Mouse (Mus musculus) myocyte (in vitro differentiated cells): ENCODE measurements around the gene Sfrp5. TPM values are rescaled to one million over a fixed set of nuclear protein-coding genes. Genes with fewer than 3 reads are reported as not detected.

Source experiments
- H3K27me3 ChIP-seq: one replicate; pipeline ENCODE4 v1.6.1; 2011; ENCODE audit not compliant: control insufficient read depth, insufficient read depth, insufficient read length
- H3K36me3 ChIP-seq: one replicate; pipeline ENCODE4 v1.6.1; 2011; ENCODE audit not compliant: control insufficient read depth, insufficient read depth
- H3K4me2 ChIP-seq: one replicate; pipeline ENCODE4 v1.6.1; 2011; ENCODE audit warnings: low read depth, control low read depth
- H3K4me3 ChIP-seq: one replicate; pipeline ENCODE4 v1.5.1; 2011; ENCODE audit warnings: mild to moderate bottlenecking, control low read depth, moderate library complexity
- H3K79me2 ChIP-seq: one replicate; pipeline ENCODE4 v1.6.1; 2011; ENCODE audit not compliant: control insufficient read depth, insufficient read depth
- H3ac ChIP-seq: one replicate; pipeline ENCODE4 v1.6.1; 2011; ENCODE audit not compliant: control insufficient read depth, insufficient read length
- CEBPB ChIP-seq: IDR thresholded peaks from 2 replicates; pipeline ENCODE4 v1.6.1; 2011; ENCODE audit warnings: mild to moderate bottlenecking, moderate library complexity; ENCODE audit not compliant: poor library complexity, insufficient read depth, severe bottlenecking
- E2F4 ChIP-seq: IDR thresholded peaks from one replicate; pipeline ENCODE4 v1.6.1; 2011; ENCODE audit warnings: mild to moderate bottlenecking, control low read depth, moderate library complexity; ENCODE audit not compliant: insufficient read depth
- MAX ChIP-seq: IDR thresholded peaks from one replicate; pipeline ENCODE4 v1.6.1; 2011; ENCODE audit warnings: low read depth, mild to moderate bottlenecking, control low read depth
- MYOD1 ChIP-seq, 3 experiments: IDR thresholded peaks; one replicate each; pipeline ENCODE4 v1.6.1; 2011; ENCODE audit warnings: control low read depth in 2 of 3, low read depth in 2 of 3, mild to moderate bottlenecking in 2 of 3, moderate library complexity in 1 of 3; ENCODE audit not compliant: insufficient read length in 2 of 3, control insufficient read depth in 1 of 3
- MYOG ChIP-seq, 3 experiments: IDR thresholded peaks; one replicate each; pipeline ENCODE4 v1.6.1; 2011; ENCODE audit warnings: control low read depth in 2 of 3, low read depth in 2 of 3, mild to moderate bottlenecking in 2 of 3; ENCODE audit not compliant: insufficient read length in 2 of 3, control insufficient read depth in 1 of 3, insufficient read depth in 1 of 3
- POLR2A ChIP-seq: IDR thresholded peaks from one replicate; pipeline ENCODE4 v1.6.1; 2011; ENCODE audit warnings: low read depth, mild to moderate bottlenecking, control low read depth, moderate library complexity; ENCODE audit not compliant: insufficient read length
- POLR2AphosphoS2 ChIP-seq: IDR thresholded peaks from one replicate; pipeline ENCODE4 v1.6.1; 2011; ENCODE audit warnings: low read depth, control low read depth; ENCODE audit not compliant: insufficient read length
- REST ChIP-seq: IDR thresholded peaks from one replicate; pipeline ENCODE4 v1.6.1; 2011; ENCODE audit warnings: mild to moderate bottlenecking, control low read depth, moderate library complexity; ENCODE audit not compliant: insufficient read depth, insufficient read length
- SRF ChIP-seq: IDR thresholded peaks from one replicate; pipeline ENCODE4 v1.6.1; 2011; ENCODE audit warnings: low read depth; ENCODE audit not compliant: control insufficient read depth, insufficient read length
- TCF12 ChIP-seq: IDR thresholded peaks from one replicate; pipeline ENCODE4 v1.6.1; 2011; ENCODE audit warnings: mild to moderate bottlenecking, control low read depth; ENCODE audit not compliant: poor library complexity, insufficient read depth, severe bottlenecking
- TCF3 ChIP-seq: IDR thresholded peaks from one replicate; pipeline ENCODE4 v1.6.1; 2011; ENCODE audit warnings: low read depth, control low read depth; ENCODE audit not compliant: insufficient read length
- USF1 ChIP-seq: IDR thresholded peaks from one replicate; pipeline ENCODE4 v1.6.1; 2011; ENCODE audit warnings: low read depth, mild to moderate bottlenecking, control low read depth, moderate library complexity
- polyA plus RNA-seq: library from polyadenylated mRNA; unstranded; fragments of >200 nt; fragmentation: generic; extraction: Trizol; gene quantifications from one replicate; pipeline ENCODE4 v1.2.1, GENCODE M21; 2012; ENCODE audit warnings: missing spikeins

Gene Sfrp5
- polyA plus RNA-seq, 1 experiment, result 0.04 TPM

DNA sequence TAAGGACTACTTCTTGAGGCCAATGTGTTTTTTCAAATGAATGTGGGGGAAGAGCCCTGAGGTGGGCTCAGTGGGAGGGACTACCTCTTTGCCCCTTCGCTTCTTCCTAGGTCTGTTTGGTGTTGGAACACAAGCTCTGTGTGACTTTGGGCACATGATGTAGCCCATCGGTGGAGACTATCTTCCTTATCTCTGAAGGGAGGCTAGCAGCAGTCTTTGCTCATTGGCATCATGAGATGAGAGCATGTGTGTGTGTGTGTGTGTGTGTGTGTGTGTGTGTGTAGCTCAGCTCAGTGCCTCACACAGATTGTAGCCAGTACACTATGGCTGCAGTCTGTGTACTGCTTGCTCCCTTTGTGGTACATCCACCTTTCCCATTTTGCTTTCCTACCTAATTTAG, 24.6 kb downstream of the Sfrp5 start:
- Histone ChIP-seq H3K4me2 (no peak overlapping the region), H3K27me3 (no peaks in the 10 kb centered on the region), H3K79me2 (no peaks in the 10 kb centered on the region), H3ac (no peak overlapping the region), H3K4me3 (no peak overlapping the region), H3K36me3 (no peaks in the 10 kb centered on the region)
- TF ChIP-seq SRF, result no peak

DNA sequence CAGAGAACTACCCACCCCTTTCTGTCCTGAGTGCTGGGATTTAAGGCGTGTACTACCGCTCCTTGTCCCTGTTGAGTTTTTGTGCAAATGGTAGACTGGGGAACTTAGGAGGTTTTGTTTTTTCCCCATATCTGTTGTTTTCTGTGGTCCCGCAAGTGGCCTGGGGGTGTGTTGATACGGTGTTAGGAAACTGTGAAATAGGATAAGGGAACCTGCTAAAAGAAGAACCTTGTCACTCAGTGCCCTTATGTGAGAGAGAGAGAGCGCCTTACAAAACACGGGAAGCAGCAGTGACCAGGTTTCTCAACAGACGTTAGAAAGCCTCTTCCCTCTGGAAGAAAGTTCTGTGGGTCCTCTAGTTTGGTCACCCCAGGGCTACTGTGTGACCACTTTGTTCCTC, 25.2 kb downstream of the Sfrp5 start:
- Histone ChIP-seq H3K36me3 (no peaks in the 10 kb centered on the region), H3K79me2 (no peaks in the 10 kb centered on the region), H3K4me3 (no peak overlapping the region), H3ac (no peak overlapping the region), H3K4me2 (no peak overlapping the region), H3K27me3 (no peaks in the 10 kb centered on the region)
- TF ChIP-seq USF1, result no peak
- no peak for TF ChIP-seq CEBPB
- no peak for TF ChIP-seq REST
- no peak for TF ChIP-seq TCF12
- TF ChIP-seq POLR2A, result no peak
- no peak for TF ChIP-seq E2F4

DNA sequence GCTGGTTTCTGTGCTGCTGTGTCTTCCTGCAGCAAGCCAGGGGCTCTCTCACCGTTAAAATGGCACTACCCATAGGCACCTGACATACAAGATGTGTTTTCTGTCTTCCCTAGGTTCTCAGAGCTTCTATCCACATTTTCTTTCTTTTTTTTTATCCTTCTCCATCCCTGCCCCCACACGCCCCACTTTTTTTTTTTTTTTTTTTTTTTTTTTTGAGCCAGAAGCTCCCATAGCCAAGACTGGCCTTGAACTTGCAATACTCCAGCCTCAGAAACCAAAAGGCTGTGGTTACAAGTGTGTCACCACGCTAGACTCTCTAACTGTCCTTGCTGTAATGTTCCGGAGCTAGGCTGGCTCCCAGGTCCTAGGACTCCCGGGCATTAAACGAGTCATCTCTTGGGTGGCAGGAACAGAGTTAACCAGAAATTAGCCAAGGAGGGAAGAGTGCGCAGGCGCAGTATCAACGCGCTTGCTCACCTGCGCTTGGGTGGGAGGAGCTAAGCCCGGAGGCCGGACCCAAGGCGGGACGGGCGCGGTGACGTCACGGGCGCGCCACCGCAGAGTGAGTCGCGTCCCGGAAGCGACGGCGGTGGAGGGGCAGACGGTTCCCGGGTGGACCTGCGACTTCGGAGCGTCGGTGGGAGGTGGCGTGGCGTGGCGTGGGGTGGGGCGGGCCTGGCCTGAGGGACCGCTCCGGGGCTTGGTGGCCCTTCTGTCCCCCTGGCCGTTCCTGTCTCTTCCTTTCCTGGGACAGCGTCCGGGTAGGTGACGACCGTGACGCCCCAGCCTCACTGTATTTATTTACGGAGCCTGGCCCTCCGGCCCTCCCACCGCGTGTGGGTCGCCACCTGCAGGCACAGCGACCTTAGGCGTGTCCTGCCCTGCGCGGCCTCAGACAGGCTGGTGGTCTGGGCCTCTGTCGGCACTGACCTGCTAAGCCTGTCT, 31.8 kb downstream of the Sfrp5 start:
- H3K4me2 ChIP-seq, result peak overlapping the region; percentile 99
- TF ChIP-seq MAX, result no peak
- TF ChIP-seq POLR2AphosphoS2, result peak; percentile 93
- peak; percentile 99 for TF ChIP-seq POLR2A
- TF ChIP-seq SRF, result peak; percentile 39
- no peak for TF ChIP-seq CEBPB
- no peak for TF ChIP-seq USF1
- no peak for TF ChIP-seq TCF12
- peak in 2 of 3 experiments; percentile 20 to 38 for TF ChIP-seq MYOG (IDR thresholded peaks at IDR 0.05; ENCODE audit: control insufficient read depth in 1 of 3, insufficient read depth in 1 of 3, insufficient read length in 2 of 3, low read depth in 2 of 3)
- TF ChIP-seq MYOD1 (IDR thresholded peaks at IDR 0.05; ENCODE audit: control insufficient read depth in 1 of 3, insufficient read length in 2 of 3, low read depth in 2 of 3), result peak in 2 of 3 experiments; percentile 13 to 38

DNA sequence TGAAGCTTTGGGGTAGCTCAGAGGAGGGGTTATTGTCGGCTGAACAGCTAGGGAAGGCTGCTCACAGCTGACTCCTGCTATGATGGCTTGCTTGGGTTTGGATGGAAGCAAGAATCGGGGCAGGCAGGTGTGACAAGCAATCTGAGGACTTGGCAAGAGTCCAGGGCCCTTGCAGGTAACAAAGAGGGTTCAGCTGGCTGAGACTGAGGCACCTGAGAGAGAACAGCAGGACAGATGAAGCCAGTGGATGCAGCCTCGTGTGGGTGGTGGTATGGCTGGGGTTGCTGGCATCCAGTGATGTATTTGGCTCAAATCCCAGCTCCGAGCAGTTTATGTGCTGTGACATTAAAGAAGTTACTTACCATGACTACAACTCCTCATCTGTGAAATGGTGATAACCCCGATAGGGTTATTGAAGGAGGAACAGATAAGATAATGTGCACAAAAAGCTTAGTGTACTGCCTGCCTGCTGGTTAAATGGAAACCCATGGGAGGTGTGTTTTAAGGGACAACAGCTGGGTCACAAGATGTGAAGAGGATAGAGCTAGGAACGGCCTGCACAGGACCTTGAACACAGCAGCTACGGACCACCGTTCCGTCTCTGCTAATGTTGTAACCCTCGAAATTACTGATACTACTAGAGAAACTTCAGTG, 32.6 kb downstream of the Sfrp5 start:
- H3K36me3 ChIP-seq, result no peaks in the 10 kb centered on the region
- no peak overlapping the region for H3ac ChIP-seq
- H3K4me3 ChIP-seq, result peak overlapping the region; percentile 62
- H3K4me2 ChIP-seq, result peak overlapping the region; percentile 68
- TF ChIP-seq MYOD1 (IDR thresholded peaks at IDR 0.05; ENCODE audit: control insufficient read depth in 1 of 3, insufficient read length in 2 of 3, low read depth in 2 of 3), result no peak
- no peak for TF ChIP-seq E2F4
- TF ChIP-seq POLR2AphosphoS2, result no peak
- TF ChIP-seq SRF, result no peak
- no peak for TF ChIP-seq USF1
- no peak for TF ChIP-seq MYOG (IDR thresholded peaks at IDR 0.05; ENCODE audit: control insufficient read depth in 1 of 3, insufficient read depth in 1 of 3, insufficient read length in 2 of 3, low read depth in 2 of 3)
- no peak for TF ChIP-seq MAX
- TF ChIP-seq CEBPB, result no peak
- no peak for TF ChIP-seq POLR2A
- TF ChIP-seq TCF3, result no peak
- no peak for TF ChIP-seq TCF12
- no peak for TF ChIP-seq REST
- peaks cover 7% of the 10 kb centered on the region for H3K79me2 ChIP-seq
- H3K27me3 ChIP-seq, result no peaks in the 10 kb centered on the region

More for the DNA sequence above, 31.8 kb downstream of the Sfrp5 start:
- Histone ChIP-seq H3K4me3 (peak overlapping the region; percentile 62), H3K79me2 (peaks cover 7% of the 10 kb centered on the region), H3K36me3 (no peaks in the 10 kb centered on the region), H3ac (peak overlapping the region; percentile 46), H3K27me3 (no peaks in the 10 kb centered on the region)

DNA sequence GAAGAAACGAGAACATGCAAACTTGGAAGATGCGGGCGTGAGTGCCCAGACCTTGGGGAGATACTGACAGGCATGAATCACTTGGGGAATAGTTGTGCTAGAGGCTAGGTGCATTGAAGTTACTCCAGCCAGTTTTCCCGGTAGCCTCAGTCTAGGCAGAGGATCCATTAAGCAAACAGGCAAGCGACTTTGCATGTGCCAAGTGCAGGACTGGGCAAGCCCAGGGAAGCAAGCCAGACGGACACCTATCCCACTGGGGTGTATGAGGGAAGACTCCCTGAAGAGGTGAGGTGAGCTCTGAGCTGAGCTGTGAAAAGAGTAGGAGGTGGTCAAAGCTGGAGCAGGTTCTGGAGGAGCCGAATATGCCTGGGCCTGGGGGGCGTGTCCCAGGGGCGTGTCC, 34.6 kb downstream of the Sfrp5 start:
- no peak overlapping the region for H3K4me2 ChIP-seq
- H3K79me2 ChIP-seq, result peaks cover 7% of the 10 kb centered on the region
- TF ChIP-seq E2F4, result no peak
- TF ChIP-seq USF1, result no peak
- no peak for TF ChIP-seq REST
- no peak for TF ChIP-seq CEBPB
- TF ChIP-seq MYOG (IDR thresholded peaks at IDR 0.05; ENCODE audit: control insufficient read depth in 1 of 3, insufficient read depth in 1 of 3, insufficient read length in 2 of 3, low read depth in 2 of 3), result no peak
- no peak for TF ChIP-seq POLR2A
- TF ChIP-seq TCF12, result no peak
- TF ChIP-seq MYOD1 (IDR thresholded peaks at IDR 0.05; ENCODE audit: control insufficient read depth in 1 of 3, insufficient read length in 2 of 3, low read depth in 2 of 3), result no peak
- no peak overlapping the region for H3K4me3 ChIP-seq
- no peaks in the 10 kb centered on the region for H3K27me3 ChIP-seq
- H3K36me3 ChIP-seq, result no peaks in the 10 kb centered on the region
- no peak overlapping the region for H3ac ChIP-seq
